Mouse (Mus musculus): ENCODE measurements around the gene Klhdc8a. TPM values are rescaled to one million over a fixed set of nuclear protein-coding genes. Genes with fewer than 3 reads are reported as not detected.

Gene Klhdc8a
- polyA plus RNA-seq, 1 experiment: 0.69 TPM

DNA sequence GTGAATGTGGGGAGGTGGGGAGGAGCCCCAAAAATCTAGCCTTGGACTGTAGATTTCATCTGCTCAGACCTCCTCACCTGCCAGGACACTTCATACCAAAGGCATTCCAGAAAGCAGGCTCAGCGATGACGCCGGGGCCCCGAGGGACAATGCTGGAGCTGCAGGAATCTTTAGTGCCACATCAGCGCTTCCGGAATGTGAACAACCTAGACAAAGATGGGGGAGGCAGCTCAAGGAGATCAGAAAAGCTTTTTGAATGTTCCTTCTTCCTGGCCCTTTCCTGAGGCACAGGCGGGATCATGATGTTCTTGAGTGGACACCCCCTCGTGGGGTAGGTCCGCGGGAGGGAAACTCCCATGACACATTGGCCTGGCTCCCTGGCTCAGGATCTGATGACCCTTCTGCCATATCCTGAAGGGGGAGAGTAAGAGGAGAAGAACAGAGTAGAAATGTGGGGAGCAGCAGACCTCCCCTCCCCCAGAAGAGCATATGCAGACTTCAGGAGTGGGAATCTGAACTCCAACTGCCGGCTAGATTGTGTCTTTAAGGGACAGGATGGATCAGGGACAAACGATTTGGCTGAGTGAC, 37.0 kb downstream of the Klhdc8a start:
- Histone ChIP-seq H3K27me3 (ENCODE audit: control insufficient read depth, insufficient read depth, low read length) (no peaks in the 10 kb centered on the region), H3K36me3 (ENCODE audit: control insufficient read depth, insufficient read depth, low read length) (no peaks in the 10 kb centered on the region), H3K27ac (ENCODE audit: control insufficient read depth, insufficient read depth, low read depth, low read length) (peak overlapping the region; percentile 63; the same call in 1 of the 2 replicates), H3K4me3 (ENCODE audit: control insufficient read depth, low read depth, low read length) (no peak overlapping the region), H3K4me1 (ENCODE audit: control insufficient read depth, insufficient read depth, low read length) (peaks cover 8% of the 10 kb centered on the region)
- TF ChIP-seq POLR2A (IDR thresholded peaks at IDR 0.05; ENCODE audit: control insufficient read depth, low read depth, low read length) (no peak), CTCF (IDR thresholded peaks at IDR 0.05; ENCODE audit: control insufficient read depth, insufficient read depth, insufficient replicate concordance, low read depth, low read length) (no peak)

DNA sequence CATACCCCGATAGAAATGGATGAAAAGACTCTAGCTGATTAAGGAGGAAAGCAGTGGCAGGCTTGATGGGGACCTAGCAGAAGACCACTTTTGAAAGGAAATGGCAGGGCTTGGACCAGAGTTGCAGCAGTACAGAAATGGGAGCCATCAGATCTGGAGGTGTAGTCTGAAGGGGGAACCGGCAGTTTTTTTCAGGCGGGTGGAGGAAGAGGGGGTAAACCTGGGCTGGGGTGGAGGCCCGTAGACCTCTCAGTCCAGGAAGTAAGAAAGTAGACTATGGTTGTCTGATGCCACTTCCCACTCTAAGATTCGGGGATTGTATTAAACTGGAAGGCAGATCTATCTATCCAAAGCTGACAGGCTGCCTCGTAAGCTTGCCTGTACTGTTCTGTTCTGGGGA, 38.5 kb downstream of the Klhdc8a start:
- Histone ChIP-seq H3K4me1 (ENCODE audit: control insufficient read depth, insufficient read depth, low read length) (peaks cover 8% of the 10 kb centered on the region), H3K4me3 (ENCODE audit: control insufficient read depth, low read depth, low read length) (no peak overlapping the region), H3K36me3 (ENCODE audit: control insufficient read depth, insufficient read depth, low read length) (no peaks in the 10 kb centered on the region), H3K27ac (ENCODE audit: control insufficient read depth, insufficient read depth, low read depth, low read length) (peak overlapping the region; percentile 5; the same call in 1 of the 2 replicates), H3K27me3 (ENCODE audit: control insufficient read depth, insufficient read depth, low read length) (no peaks in the 10 kb centered on the region)
- TF ChIP-seq CTCF (IDR thresholded peaks at IDR 0.05; ENCODE audit: control insufficient read depth, insufficient read depth, insufficient replicate concordance, low read depth, low read length): no peak
- no peak for TF ChIP-seq POLR2A (IDR thresholded peaks at IDR 0.05; ENCODE audit: control insufficient read depth, low read depth, low read length)

GRCm38 (mm10) chr1:132338027-132338660, 39.7 kb downstream of the Klhdc8a start:
- TF ChIP-seq CTCF (IDR thresholded peaks at IDR 0.05; ENCODE audit: control insufficient read depth, insufficient read depth, insufficient replicate concordance, low read depth, low read length) (no peak), POLR2A (IDR thresholded peaks at IDR 0.05; ENCODE audit: control insufficient read depth, low read depth, low read length) (no peak)
- Histone ChIP-seq H3K27ac (ENCODE audit: control insufficient read depth, insufficient read depth, low read depth, low read length) (no peak overlapping the region), H3K4me3 (ENCODE audit: control insufficient read depth, low read depth, low read length) (no peak overlapping the region), H3K36me3 (ENCODE audit: control insufficient read depth, insufficient read depth, low read length) (no peaks in the 10 kb centered on the region), H3K27me3 (ENCODE audit: control insufficient read depth, insufficient read depth, low read length) (no peaks in the 10 kb centered on the region), H3K4me1 (ENCODE audit: control insufficient read depth, insufficient read depth, low read length) (peaks cover 8% of the 10 kb centered on the region)

GRCm38 (mm10) chr1:132341731-132342501, 43.5 kb downstream of the Klhdc8a start:
- Histone ChIP-seq H3K4me1 (ENCODE audit: control insufficient read depth, insufficient read depth, low read length) (no peaks in the 10 kb centered on the region), H3K27me3 (ENCODE audit: control insufficient read depth, insufficient read depth, low read length) (no peaks in the 10 kb centered on the region), H3K27ac (ENCODE audit: control insufficient read depth, insufficient read depth, low read depth, low read length) (no peak overlapping the region), H3K4me3 (ENCODE audit: control insufficient read depth, low read depth, low read length) (no peak overlapping the region), H3K36me3 (ENCODE audit: control insufficient read depth, insufficient read depth, low read length) (no peaks in the 10 kb centered on the region)
- TF ChIP-seq POLR2A (IDR thresholded peaks at IDR 0.05; ENCODE audit: control insufficient read depth, low read depth, low read length) (no peak), CTCF (IDR thresholded peaks at IDR 0.05; ENCODE audit: control insufficient read depth, insufficient read depth, insufficient replicate concordance, low read depth, low read length) (no peak)

- no peaks in the 10 kb centered on the region for H3K36me3 ChIP-seq (ENCODE audit: control insufficient read depth, insufficient read depth, low read length)
- H3K27me3 ChIP-seq (ENCODE audit: control insufficient read depth, insufficient read depth, low read length): no peaks in the 10 kb centered on the region
- no peak for TF ChIP-seq CTCF (IDR thresholded peaks at IDR 0.05; ENCODE audit: control insufficient read depth, insufficient read depth, insufficient replicate concordance, low read depth, low read length)
- no peak for TF ChIP-seq POLR2A (IDR thresholded peaks at IDR 0.05; ENCODE audit: control insufficient read depth, low read depth, low read length)
- H3K27ac ChIP-seq (ENCODE audit: control insufficient read depth, insufficient read depth, low read depth, low read length): no peak overlapping the region
- H3K4me1 ChIP-seq (ENCODE audit: control insufficient read depth, insufficient read depth, low read length): no peaks in the 10 kb centered on the region
- H3K4me3 ChIP-seq (ENCODE audit: control insufficient read depth, low read depth, low read length): no peak overlapping the region
Observed at GRCm38 (mm10) chr1:132342518-132342917, 44.1 kb downstream of the Klhdc8a start.

DNA sequence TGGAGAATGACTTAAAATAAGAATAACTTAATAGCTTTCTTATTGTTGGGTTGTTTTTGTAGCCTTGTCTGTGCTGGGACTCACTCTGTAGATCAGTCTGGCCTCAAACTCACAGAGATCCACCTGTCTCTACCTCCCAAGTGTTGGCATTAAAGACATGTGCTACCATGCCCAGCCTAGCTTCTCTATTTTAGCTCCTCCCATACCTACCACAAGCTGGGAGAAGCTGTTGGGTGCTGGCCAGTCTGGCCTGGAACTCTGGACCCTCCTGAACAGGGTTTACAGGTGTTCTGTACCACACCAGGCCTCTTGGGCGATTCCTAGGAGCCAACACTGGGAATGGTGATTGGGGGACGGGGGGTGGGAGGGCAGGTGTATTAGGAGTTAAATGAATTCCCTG, 44.8 kb downstream of the Klhdc8a start:
- no peak overlapping the region for H3K27ac ChIP-seq (ENCODE audit: control insufficient read depth, insufficient read depth, low read depth, low read length)

DNA sequence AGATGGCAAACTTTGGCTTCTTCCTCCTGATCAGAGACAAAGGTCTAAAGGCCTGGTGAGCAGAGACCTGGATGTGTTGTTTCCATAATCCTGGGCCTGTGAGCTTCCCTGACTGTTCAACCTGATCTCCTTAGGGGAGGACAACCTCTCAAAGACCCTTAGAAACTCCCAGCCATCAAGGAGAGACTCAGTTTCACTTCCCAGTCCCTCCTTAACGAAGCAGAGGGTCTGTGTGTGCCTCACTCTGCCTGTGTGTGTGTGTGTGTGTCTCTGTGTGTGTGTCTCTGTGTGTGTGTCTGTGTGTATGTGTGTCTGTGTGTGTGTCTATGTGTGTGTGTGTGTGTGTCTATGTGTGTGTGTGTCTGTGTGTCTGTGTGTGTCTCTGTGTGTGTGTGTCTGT, 45.2 kb downstream of the Klhdc8a start:
- Histone ChIP-seq H3K36me3 (ENCODE audit: control insufficient read depth, insufficient read depth, low read length) (no peaks in the 10 kb centered on the region), H3K4me1 (ENCODE audit: control insufficient read depth, insufficient read depth, low read length) (no peaks in the 10 kb centered on the region), H3K27me3 (ENCODE audit: control insufficient read depth, insufficient read depth, low read length) (no peaks in the 10 kb centered on the region), H3K4me3 (ENCODE audit: control insufficient read depth, low read depth, low read length) (no peak overlapping the region), H3K27ac (ENCODE audit: control insufficient read depth, insufficient read depth, low read depth, low read length) (no peak overlapping the region)
- TF ChIP-seq POLR2A (IDR thresholded peaks at IDR 0.05; ENCODE audit: control insufficient read depth, low read depth, low read length): no peak
- TF ChIP-seq CTCF (IDR thresholded peaks at IDR 0.05; ENCODE audit: control insufficient read depth, insufficient read depth, insufficient replicate concordance, low read depth, low read length): no peak

More for the DNA sequence above, 44.8 kb downstream of the Klhdc8a start:
- Histone ChIP-seq H3K4me1 (ENCODE audit: control insufficient read depth, insufficient read depth, low read length) (no peaks in the 10 kb centered on the region), H3K27me3 (ENCODE audit: control insufficient read depth, insufficient read depth, low read length) (no peaks in the 10 kb centered on the region), H3K36me3 (ENCODE audit: control insufficient read depth, insufficient read depth, low read length) (no peaks in the 10 kb centered on the region), H3K4me3 (ENCODE audit: control insufficient read depth, low read depth, low read length) (no peak overlapping the region)
- TF ChIP-seq POLR2A (IDR thresholded peaks at IDR 0.05; ENCODE audit: control insufficient read depth, low read depth, low read length): no peak
- no peak for TF ChIP-seq CTCF (IDR thresholded peaks at IDR 0.05; ENCODE audit: control insufficient read depth, insufficient read depth, insufficient replicate concordance, low read depth, low read length)

Measured in testis, adult 2 months (tissue).